Mouse (Mus musculus): ENCODE measurements around the gene Sars2.

DNA sequence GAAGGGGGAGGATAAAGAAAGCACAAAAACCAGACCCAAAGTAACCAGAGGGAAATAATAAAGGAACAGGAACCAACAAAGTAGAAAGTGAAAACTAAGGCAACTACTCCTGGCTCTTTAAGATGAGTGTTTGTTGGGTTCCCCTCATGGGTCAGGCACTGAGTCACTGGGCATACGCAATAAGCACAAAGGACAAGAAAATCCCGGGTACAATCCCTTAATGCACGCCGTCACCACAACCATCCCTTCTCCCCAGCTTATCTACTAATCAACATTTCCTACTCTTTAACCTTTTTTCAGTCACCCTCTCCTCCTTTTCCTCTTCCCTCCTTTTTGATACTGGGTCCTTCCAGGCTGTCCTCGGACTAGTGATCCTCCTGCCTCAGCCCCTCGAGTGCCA, 23.4 kb downstream of the Sars2 start:
- TF ChIP-seq CTCF (IDR thresholded peaks at IDR 0.05; ENCODE audit: low read depth) (no peak), EP300 (optimal IDR thresholded peaks at IDR 0.05) (no peak)
